Mouse (Mus musculus): ENCODE measurements around the gene Kif1a.

- TF ChIP-seq POLR2A (IDR thresholded peaks at IDR 0.05; ENCODE audit: borderline replicate concordance, insufficient read depth, low read length) (no peak), CTCF (IDR thresholded peaks at IDR 0.05; ENCODE audit: borderline replicate concordance, insufficient read depth, low read depth, low read length) (no peak)
These were observed 95.7 kb downstream of the Kif1a start, which contains the start of gene Aqp12 for GRCm38 (mm10) chr1:93006061-93006460.

All from cerebellum, adult 2 months (tissue).